Mouse (Mus musculus) embryo, embryonic 10 days (tissue): ENCODE measurements at regions not wholly inside any gene's neighbourhood (a gene's known extent, or its start where the extent isn't known, plus 50 kb on each side); places are given as distances from the start of the nearest gene placed in this dataset.
A peak's percentile ranks its signal among the peaks of the same experiment; 100 is the strongest.

Experiments used
- DNase-seq: peaks from one replicate; pipeline ENCODE4 v3.0.0-alpha.2; 2015; ENCODE audit warnings: low spot score

- no peak for DNase-seq
Measured at GRCm38 (mm10) chr5:4697346-4698095, 60.3 kb downstream of the Fzd1 start.

- DNase-seq: no peak
Measured at GRCm38 (mm10) chr5:4696701-4697100, 61.1 kb downstream of the Fzd1 start.

DNA sequence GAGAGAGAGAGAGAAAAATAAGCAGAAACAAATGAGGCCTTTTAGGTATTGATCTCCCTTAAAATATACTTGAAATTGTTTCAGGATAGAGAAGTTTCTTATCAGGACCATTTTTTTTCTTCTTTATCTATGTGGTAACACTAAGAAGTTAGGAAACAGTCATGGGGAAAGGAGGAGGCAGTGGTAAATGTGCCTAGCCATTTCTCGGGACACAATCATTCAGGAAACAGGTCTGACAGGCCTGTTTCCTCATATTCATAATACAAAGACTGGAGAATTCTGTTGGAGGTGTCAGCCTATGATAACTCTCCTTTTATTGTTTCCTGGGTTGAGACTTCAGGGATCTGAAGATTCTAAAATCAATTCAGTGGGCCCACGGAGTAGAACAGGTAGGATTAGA is 68.7 kb downstream of the Fzd1 start:
- no peak for DNase-seq

DNA sequence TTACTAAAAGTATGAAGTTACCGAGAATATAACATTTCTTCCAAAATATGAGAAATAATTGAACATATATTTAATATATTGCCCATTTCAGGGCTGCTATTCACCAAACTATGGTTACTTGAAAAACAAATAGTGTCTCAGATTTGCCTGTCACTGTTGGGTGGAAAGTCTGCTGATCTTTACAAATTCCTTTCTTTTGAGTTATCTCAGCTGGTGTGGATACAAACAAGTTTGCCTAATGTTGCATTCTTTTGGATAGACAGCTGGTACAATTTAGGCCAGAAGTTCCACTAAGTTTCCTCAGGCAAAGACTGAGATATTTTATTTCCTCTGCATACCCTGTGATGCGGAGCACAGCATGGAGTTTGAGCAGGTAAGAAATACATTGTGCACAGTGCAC is 82.5 kb downstream of the Fzd1 start:
- DNase-seq: no peak

DNA sequence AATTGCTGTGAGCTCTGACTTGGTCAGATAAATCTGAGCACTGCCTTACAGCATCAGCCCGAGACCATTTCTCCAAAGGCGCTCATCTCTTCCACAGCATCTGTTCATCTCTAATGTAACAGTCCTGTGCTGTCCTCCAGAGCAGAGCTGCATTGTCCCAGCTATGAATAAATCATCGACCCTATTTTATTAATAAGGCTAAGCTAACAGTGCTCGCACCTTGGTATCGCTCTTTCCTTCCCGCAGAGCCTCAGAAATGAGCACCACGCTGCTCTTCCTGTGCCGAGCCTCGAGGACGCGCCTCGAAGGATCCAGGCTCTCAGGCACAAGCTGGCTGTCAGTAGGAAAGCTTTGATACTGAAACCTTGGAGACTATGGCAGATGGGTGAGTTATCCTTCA is 91.5 kb downstream of the Fzd1 start:
- DNase-seq: no peak

DNA sequence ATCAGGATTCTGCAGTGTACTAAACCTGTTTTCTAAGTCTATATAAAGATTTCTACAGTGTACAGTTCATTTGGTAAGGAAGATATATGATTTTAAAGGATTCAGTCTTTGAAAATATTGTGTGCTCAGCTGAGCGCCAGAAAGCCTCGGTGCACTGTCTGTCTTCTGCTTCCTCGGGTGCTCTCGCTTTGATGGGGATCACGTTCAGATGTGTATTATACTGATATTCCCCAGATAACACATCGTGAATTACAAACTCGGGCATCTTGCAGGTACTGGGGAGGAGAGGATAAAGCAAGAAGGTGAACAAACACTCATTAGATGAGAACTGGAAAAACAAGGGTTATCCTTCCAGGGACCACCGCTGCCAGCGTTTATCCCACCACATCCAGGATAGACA is 91.9 kb downstream of the Fzd1 start:
- DNase-seq: no peak

GRCm38 (mm10) chr5:4664918-4665317 is 92.9 kb downstream of the Fzd1 start:
- DNase-seq: no peak

DNA sequence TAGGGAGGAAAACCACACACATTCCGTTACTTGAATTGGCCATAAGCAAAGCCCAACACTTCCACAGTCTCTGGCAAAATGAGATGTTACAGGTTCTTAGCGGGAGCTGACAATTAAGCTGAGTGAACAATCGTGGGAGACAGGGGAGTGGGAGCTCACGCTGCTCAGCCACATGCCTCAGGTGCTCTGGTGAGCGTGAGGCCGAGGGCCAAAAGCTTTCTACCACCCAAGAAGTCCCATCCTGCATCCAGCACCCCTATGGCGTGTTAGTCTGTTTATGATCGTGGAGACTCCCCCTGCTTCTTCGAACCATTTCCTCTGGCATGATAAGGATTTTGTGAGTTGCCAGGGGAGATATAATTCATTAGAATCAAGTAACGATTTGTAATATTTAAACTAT is 93.3 kb downstream of the Fzd1 start:
- DNase-seq: no peak

DNA sequence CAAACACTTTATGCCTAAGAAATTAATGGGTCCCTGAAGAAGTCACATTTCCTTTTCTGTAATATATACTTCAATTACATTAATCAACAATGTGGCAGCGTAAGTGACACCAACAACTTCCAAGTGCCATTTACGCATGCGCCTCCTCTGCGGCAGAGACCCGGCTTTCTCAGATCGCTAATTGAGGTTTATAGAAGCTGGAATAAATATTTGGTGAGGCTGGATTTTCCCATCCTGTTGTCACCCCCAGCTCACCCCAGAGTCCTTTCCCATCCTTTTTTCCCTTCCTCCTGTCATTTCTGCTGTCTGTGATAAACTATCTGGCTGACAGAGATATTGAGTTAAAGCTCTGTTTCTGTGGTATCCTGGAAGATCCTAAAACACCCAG is 95.6 kb downstream of the Fzd1 start:
- no peak for DNase-seq

DNA sequence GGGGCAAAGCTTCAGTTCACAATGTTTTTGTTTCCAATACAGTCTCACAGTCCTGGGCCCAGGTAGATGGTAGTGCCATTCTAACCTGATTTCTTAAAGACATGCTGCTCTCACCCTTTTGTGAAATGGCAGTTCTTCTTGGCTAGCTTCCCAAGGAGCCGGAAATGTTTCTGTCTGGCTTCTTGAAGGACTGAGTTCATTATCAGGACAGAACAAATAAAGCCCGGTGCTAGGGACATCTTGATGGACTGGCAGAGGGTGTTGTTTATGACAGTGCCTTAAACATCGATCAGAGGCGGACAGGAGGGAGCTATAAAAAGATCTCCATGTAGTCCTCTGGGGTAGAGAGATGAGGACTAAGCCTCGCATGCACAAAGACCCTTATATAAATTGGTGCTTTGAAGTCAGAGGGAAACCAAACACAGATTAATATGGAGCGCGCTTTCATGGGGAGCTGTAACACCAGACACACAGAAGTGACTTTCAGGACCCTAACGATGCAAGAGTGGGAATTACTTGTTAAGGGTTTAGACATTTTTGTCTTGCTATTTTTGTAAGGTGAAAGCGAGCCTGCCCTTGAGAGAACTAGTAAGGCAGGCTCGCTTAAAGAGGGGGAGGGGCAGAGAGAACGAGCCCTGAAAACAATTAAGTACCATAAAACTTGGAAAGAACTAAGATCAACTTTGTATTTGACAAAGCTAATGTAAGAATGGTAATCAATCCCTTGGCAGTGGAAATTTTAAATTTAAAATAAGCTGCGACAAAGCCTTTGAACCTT is 96.2 kb downstream of the Fzd1 start:
- no peak for DNase-seq

- DNase-seq: no peak
Measured at GRCm38 (mm10) chr5:4657982-4658381, 99.9 kb downstream of the Fzd1 start.

- no peak for DNase-seq
Measured at GRCm38 (mm10) chr5:4654186-4654585, 103.6 kb downstream of the Fzd1 start.

DNA sequence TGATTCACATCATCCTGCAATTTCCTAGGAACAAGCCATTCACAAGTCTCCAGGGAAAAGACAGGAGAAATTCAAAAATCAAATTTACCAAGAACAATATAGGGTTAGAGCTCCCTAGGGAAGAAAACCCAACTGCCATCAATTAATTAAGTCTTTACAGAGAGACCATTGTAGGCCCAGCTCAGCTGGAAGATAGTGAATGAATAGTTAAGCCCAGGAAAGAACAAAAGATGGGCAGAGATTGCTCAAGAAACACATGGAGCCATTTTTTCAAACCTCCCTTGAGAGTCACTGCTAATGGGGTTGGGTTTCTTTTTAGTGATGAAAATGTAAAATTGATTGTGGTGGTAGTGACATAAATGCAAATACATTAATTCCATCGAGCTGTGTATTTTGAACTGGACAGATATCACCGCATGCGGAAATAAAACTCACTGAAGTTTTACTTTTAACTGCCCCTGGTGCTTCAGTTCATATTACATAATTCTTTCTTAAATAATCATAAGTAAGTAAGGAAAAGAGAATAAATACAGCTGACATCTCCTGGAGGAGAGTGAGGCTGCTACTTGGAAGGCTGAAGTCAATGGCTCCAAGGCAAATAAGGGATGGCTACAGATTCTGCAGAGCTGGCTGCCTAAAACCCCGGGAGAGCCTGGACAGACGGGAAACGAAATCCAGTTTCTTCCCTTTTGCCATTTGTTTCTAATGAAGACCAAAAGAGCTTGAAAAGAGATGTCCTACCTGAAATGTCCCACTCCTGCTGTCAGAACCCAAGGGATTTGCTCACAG is 106.5 kb downstream of the Fzd1 start:
- peak; percentile 16 for DNase-seq

DNA sequence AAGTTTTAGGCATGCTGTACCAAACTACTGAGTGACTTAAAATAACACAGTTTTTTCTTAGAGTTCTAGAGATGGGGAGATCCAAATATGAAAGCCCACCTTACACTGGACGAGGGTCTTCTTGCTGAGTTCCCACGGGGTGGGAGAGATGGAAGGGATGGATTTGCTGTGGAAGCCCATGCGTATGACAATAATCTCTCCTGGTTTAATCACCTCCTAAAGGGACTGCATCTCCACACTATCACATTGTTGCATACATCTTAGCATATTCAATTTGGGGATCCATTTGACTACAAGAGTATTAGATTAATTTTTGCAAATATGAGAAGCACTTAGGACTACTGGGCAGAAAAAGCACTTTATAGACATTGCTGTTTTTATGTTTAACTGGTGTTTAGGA is 107.1 kb downstream of the Fzd1 start:
- no peak for DNase-seq

GRCm38 (mm10) chr5:4649858-4650556 is 107.8 kb downstream of the Fzd1 start:
- DNase-seq: no peak

DNA sequence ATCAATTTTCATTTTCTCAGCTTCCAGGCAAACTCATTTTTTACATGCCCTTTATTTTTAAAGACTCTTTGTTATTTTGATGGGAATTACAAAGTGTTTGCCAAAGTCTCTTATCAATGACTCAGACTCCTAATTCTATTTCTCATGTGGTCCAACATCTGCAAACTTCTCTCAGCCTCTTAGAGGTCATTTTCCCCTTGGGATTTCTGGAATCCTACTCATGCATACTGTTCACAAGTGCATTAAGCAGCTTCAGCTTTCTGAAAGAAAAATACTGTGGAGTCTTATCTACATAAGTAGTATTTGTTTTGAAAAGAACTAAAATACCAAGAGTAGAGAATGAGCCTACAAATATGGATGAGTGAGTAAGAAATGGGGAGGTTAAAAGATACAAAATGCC is 116.8 kb downstream of the Fzd1 start:
- DNase-seq: no peak

GRCm38 (mm10) chr5:4633763-4634162 is 124.1 kb downstream of the Fzd1 start:
- no peak for DNase-seq

DNA sequence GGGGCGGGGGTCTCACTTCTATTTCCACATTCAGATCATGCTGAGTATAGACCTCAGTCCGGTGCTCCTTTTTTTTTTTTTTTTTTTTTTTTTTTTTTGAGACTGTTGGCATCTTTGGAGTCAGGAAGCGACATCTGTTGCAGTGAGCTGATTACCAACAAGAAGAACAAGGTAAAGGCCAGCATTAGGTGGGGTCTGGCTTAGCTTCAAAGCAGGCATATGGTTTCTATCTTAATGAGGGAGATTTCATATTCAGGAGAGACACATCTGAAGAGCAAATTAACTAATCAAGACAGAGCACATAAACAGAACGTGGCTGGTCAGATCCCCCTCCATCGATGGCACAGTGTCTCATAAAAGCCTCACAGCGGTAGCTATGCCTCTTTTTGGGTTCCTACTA is 132.6 kb downstream of the Fzd1 start:
- no peak for DNase-seq

- DNase-seq: no peak
Measured at GRCm38 (mm10) chr5:4623625-4624024, 134.2 kb downstream of the Fzd1 start.

DNA sequence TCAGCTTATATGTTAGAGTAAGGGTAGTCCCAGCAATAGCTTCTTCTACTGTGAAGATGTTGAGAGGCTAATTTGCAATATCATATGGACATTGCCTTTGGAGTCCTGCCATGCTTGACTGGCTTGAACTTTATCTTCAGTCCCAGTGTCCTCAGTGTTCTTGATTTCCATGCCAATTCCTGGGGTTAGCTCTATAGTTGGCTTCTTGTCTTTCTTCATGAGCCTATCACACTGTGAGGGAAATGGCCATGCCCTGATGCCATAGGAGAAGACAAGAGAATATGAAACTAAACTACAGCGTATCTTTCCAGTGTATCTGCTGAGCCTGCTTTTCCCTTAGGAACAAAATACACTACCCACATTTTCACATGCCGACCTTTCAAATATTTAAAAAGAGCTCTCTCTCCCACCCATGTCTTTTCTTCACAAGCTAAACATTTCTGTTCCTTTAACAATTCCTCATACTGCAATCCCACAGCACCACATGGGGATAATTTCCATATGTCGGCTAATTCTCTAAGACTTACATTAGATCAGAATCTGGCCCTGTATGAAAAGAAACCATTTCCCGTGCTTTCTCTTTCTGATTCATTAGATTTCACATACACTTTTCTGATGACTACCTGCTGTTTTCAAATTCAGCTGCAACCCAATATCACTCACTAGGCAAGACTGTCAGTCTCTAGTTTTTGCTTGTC is 137.2 kb downstream of the Fzd1 start:
- no peak for DNase-seq

DNA sequence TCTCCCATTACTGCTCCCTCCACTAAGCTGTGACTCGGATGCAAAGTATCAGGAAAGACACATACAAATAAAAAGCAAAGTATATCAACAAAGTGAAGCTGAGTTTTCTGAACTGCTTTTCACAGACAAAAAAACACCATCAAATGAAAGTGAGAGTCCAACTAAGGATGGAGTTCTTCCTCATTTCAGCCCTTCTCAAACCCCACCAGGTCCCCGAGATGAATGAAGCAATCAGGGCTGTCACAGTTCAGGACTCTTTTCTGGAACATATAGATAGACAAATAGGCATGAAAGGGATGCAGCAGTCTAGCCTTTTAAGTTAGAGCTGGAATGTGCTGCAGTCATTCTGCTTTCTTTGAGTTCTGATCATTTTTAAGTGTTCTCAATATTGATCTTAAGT is 142.6 kb downstream of the Fzd1 start:
- no peak for DNase-seq

- no peak for DNase-seq
Measured at GRCm38 (mm10) chr5:4597471-4597870, 160.4 kb downstream of the Fzd1 start.
